Mouse (Mus musculus): ENCODE measurements around the gene Jmjd8. TPM values are rescaled to one million over a fixed set of nuclear protein-coding genes. Genes with fewer than 3 reads are reported as not detected.

The Jmjd8 gene
- polyA plus RNA-seq, 1 experiment from 2014 or later = 52.0 TPM

Small RNA genes lying within 50 kb of the gene (microRNA-seq; reads per million reads assigned to microRNA genes)
- not detected for gene Mir3082
- gene Mir6966 = not detected

Other genes starting within 250 kb of the Jmjd8 start
- 20.4 and 20.6 TPM in 2 replicates for gene Lmf1, start 249.8 kb upstream of the Jmjd8 start, polyA plus RNA-seq (2015; fragmentation: Nextera tagmentation; extraction: Ambion mirVana)
- gene Gng13, start 111.7 kb upstream of the Jmjd8 start, polyA plus RNA-seq (2015; fragmentation: Nextera tagmentation; extraction: Ambion mirVana) = 3.2 and 7.3 TPM in 2 replicates
- gene Chtf18, start 101.4 kb upstream of the Jmjd8 start, polyA plus RNA-seq (2015; fragmentation: Nextera tagmentation; extraction: Ambion mirVana) = 4.7 and 5.4 TPM in 2 replicates
- gene Rpusd1, start 101.2 kb upstream of the Jmjd8 start, polyA plus RNA-seq (2015; fragmentation: Nextera tagmentation; extraction: Ambion mirVana) = 26.6 and 26.8 TPM in 2 replicates
- not detected in 2 replicates for gene Mslnl, start 92.8 kb upstream of the Jmjd8 start, polyA plus RNA-seq (2015; fragmentation: Nextera tagmentation; extraction: Ambion mirVana)
- gene Msln, start 74.5 kb upstream of the Jmjd8 start, polyA plus RNA-seq (2015; fragmentation: Nextera tagmentation; extraction: Ambion mirVana) = 0.15 and 0.85 TPM in 2 replicates
- gene Narfl, start 55.1 kb upstream of the Jmjd8 start, polyA plus RNA-seq (2015; fragmentation: Nextera tagmentation; extraction: Ambion mirVana) = 29.0 and 30.2 TPM in 2 replicates
- gene Haghl, start 43.2 kb upstream of the Jmjd8 start, polyA plus RNA-seq (2015; fragmentation: Nextera tagmentation; extraction: Ambion mirVana) = 147 and 165 TPM in 2 replicates
- 0.34 and 0.39 TPM in 2 replicates for gene Ccdc78, start 42.3 kb upstream of the Jmjd8 start, polyA plus RNA-seq (2015; fragmentation: Nextera tagmentation; extraction: Ambion mirVana)
- 91.8 and 96.9 TPM in 2 replicates for gene Fam173a, start 36.0 kb upstream of the Jmjd8 start, polyA plus RNA-seq (2015; fragmentation: Nextera tagmentation; extraction: Ambion mirVana)
- 1.3 TPM in 1 of 2 replicates, not detected in the other for gene AC134908.4, start 33.2 kb upstream of the Jmjd8 start, polyA plus RNA-seq (2015; fragmentation: Nextera tagmentation; extraction: Ambion mirVana)
- 33.1 and 37.1 TPM in 2 replicates for gene Metrn, start 31.7 kb upstream of the Jmjd8 start, polyA plus RNA-seq (2015; fragmentation: Nextera tagmentation; extraction: Ambion mirVana)
- gene Fbxl16, start 19.8 kb upstream of the Jmjd8 start, polyA plus RNA-seq (2015; fragmentation: Nextera tagmentation; extraction: Ambion mirVana) = 45.6 and 52.4 TPM in 2 replicates
- 32.7 and 33.5 TPM in 2 replicates for gene Wdr24, start 5.2 kb upstream of the Jmjd8 start, polyA plus RNA-seq (2015; fragmentation: Nextera tagmentation; extraction: Ambion mirVana)
- gene Stub1, start 4.5 kb downstream of the Jmjd8 start, polyA plus RNA-seq (2015; fragmentation: Nextera tagmentation; extraction: Ambion mirVana) = 358 and 382 TPM in 2 replicates
- gene Rhbdl1, start 8.4 kb downstream of the Jmjd8 start, polyA plus RNA-seq (2015; fragmentation: Nextera tagmentation; extraction: Ambion mirVana) = 59.3 and 66.1 TPM in 2 replicates
- 11.8 and 14.5 TPM in 2 replicates for gene Gm20683, start 12.9 kb downstream of the Jmjd8 start, polyA plus RNA-seq (2015; fragmentation: Nextera tagmentation; extraction: Ambion mirVana)
- gene Rhot2, start 16.0 kb downstream of the Jmjd8 start, polyA plus RNA-seq (2015; fragmentation: Nextera tagmentation; extraction: Ambion mirVana) = 15.2 and 16.7 TPM in 2 replicates
- gene Wdr90, start 32.6 kb downstream of the Jmjd8 start, polyA plus RNA-seq (2015; fragmentation: Nextera tagmentation; extraction: Ambion mirVana) = 18.5 and 21.6 TPM in 2 replicates
- 18.0 and 25.3 TPM in 2 replicates for gene Mcrip2, start 39.9 kb downstream of the Jmjd8 start, polyA plus RNA-seq (2015; fragmentation: Nextera tagmentation; extraction: Ambion mirVana)
- gene Mettl26, start 46.2 kb downstream of the Jmjd8 start, polyA plus RNA-seq (2015; fragmentation: Nextera tagmentation; extraction: Ambion mirVana) = 62.2 and 63.5 TPM in 2 replicates
- gene Wfikkn1, start 52.0 kb downstream of the Jmjd8 start, polyA plus RNA-seq (2015; fragmentation: Nextera tagmentation; extraction: Ambion mirVana) = 0.45 and 0.52 TPM in 2 replicates
- 50.9 and 52.2 TPM in 2 replicates for gene Rab40c, start 90.9 kb downstream of the Jmjd8 start, polyA plus RNA-seq (2015; fragmentation: Nextera tagmentation; extraction: Ambion mirVana)
- gene Pigq, start 116.1 kb downstream of the Jmjd8 start, polyA plus RNA-seq (2015; fragmentation: Nextera tagmentation; extraction: Ambion mirVana) = 71.3 and 85.3 TPM in 2 replicates
- 0.16 and 0.78 TPM in 2 replicates for gene Nhlrc4, start 116.1 kb downstream of the Jmjd8 start, polyA plus RNA-seq (2015; fragmentation: Nextera tagmentation; extraction: Ambion mirVana)
- 2.8 and 3.1 TPM in 2 replicates for gene A930017K11Rik, start 123.7 kb downstream of the Jmjd8 start, polyA plus RNA-seq (2015; fragmentation: Nextera tagmentation; extraction: Ambion mirVana)
- 20.6 and 20.8 TPM in 2 replicates for gene Capn15, start 156.9 kb downstream of the Jmjd8 start, polyA plus RNA-seq (2015; fragmentation: Nextera tagmentation; extraction: Ambion mirVana)
- gene Rab11fip3, start 240.7 kb downstream of the Jmjd8 start, polyA plus RNA-seq (2015; fragmentation: Nextera tagmentation; extraction: Ambion mirVana) = 25.8 and 30.1 TPM in 2 replicates

Data from midbrain, embryonic 16.5 days (tissue).